Mouse (Mus musculus): Measurements from ENCODE around the gene Tac2.

DNA sequence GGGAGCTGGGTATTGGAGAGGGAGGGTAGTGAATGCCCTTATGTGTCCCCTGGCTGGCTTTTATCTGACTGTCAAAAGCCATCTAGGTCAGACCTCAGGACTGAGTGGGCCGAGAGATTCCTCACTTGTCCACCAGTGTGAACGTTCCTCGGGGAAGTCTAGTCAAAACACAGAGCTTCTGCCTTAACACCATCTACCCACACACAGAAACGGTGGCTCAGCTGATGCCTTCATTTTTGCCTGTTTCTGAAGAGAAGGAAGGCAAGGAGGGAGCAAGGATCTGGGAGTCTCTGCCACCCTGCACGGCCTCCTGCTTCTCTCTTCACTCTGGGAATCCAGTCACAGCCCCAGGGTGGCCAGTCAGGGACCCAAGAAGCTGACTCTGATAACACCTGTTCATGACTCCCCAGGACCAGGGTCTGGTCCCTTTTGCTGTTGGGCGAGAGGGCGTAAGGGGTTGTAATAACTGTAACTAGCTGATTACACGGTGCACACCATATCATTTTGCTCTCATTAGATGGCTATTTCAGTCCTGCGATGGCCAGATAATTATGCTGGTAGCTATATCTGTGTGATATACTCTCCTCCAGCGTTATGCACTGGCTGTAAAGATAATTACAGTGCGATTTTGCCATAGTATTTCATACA is 6.1 kb downstream of the Tac2 start:
- TF ChIP-seq CTCF (conservative IDR thresholded peaks at IDR 0.05; ENCODE audit: low read length), result no peak
- TF ChIP-seq POU5F1 (IDR thresholded peaks at IDR 0.05; ENCODE audit: borderline replicate concordance, low read length), result no peak
- no peak for TF ChIP-seq NANOG (IDR thresholded peaks at IDR 0.05; ENCODE audit: borderline replicate concordance, low read length)

Data from E14TG2a.4 (cell line).